Mouse (Mus musculus) myocyte (in vitro differentiated cells): ENCODE measurements around the gene Gm4737. TPM values are rescaled to one million over a fixed set of nuclear protein-coding genes. Genes with fewer than 3 reads are reported as not detected.

Source experiments
- H3K27me3 ChIP-seq: one replicate; pipeline ENCODE4 v1.6.1; 2011; ENCODE audit not compliant: control insufficient read depth, insufficient read depth, insufficient read length
- H3K36me3 ChIP-seq: one replicate; pipeline ENCODE4 v1.6.1; 2011; ENCODE audit not compliant: control insufficient read depth, insufficient read depth
- H3K4me2 ChIP-seq: one replicate; pipeline ENCODE4 v1.6.1; 2011; ENCODE audit warnings: low read depth, control low read depth
- H3K4me3 ChIP-seq: one replicate; pipeline ENCODE4 v1.5.1; 2011; ENCODE audit warnings: mild to moderate bottlenecking, control low read depth, moderate library complexity
- H3K79me2 ChIP-seq: one replicate; pipeline ENCODE4 v1.6.1; 2011; ENCODE audit not compliant: control insufficient read depth, insufficient read depth
- H3ac ChIP-seq: one replicate; pipeline ENCODE4 v1.6.1; 2011; ENCODE audit not compliant: control insufficient read depth, insufficient read length
- CEBPB ChIP-seq: IDR thresholded peaks from 2 replicates; pipeline ENCODE4 v1.6.1; 2011; ENCODE audit warnings: mild to moderate bottlenecking, moderate library complexity; ENCODE audit not compliant: poor library complexity, insufficient read depth, severe bottlenecking
- E2F4 ChIP-seq: IDR thresholded peaks from one replicate; pipeline ENCODE4 v1.6.1; 2011; ENCODE audit warnings: mild to moderate bottlenecking, control low read depth, moderate library complexity; ENCODE audit not compliant: insufficient read depth
- MAX ChIP-seq: IDR thresholded peaks from one replicate; pipeline ENCODE4 v1.6.1; 2011; ENCODE audit warnings: low read depth, mild to moderate bottlenecking, control low read depth
- MYOD1 ChIP-seq, 3 experiments: IDR thresholded peaks; one replicate each; pipeline ENCODE4 v1.6.1; 2011; ENCODE audit warnings: control low read depth in 2 of 3, low read depth in 2 of 3, mild to moderate bottlenecking in 2 of 3, moderate library complexity in 1 of 3; ENCODE audit not compliant: insufficient read length in 2 of 3, control insufficient read depth in 1 of 3
- MYOG ChIP-seq, 3 experiments: IDR thresholded peaks; one replicate each; pipeline ENCODE4 v1.6.1; 2011; ENCODE audit warnings: control low read depth in 2 of 3, low read depth in 2 of 3, mild to moderate bottlenecking in 2 of 3; ENCODE audit not compliant: insufficient read length in 2 of 3, control insufficient read depth in 1 of 3, insufficient read depth in 1 of 3
- POLR2A ChIP-seq: IDR thresholded peaks from one replicate; pipeline ENCODE4 v1.6.1; 2011; ENCODE audit warnings: low read depth, mild to moderate bottlenecking, control low read depth, moderate library complexity; ENCODE audit not compliant: insufficient read length
- POLR2AphosphoS2 ChIP-seq: IDR thresholded peaks from one replicate; pipeline ENCODE4 v1.6.1; 2011; ENCODE audit warnings: low read depth, control low read depth; ENCODE audit not compliant: insufficient read length
- REST ChIP-seq: IDR thresholded peaks from one replicate; pipeline ENCODE4 v1.6.1; 2011; ENCODE audit warnings: mild to moderate bottlenecking, control low read depth, moderate library complexity; ENCODE audit not compliant: insufficient read depth, insufficient read length
- SRF ChIP-seq: IDR thresholded peaks from one replicate; pipeline ENCODE4 v1.6.1; 2011; ENCODE audit warnings: low read depth; ENCODE audit not compliant: control insufficient read depth, insufficient read length
- TCF12 ChIP-seq: IDR thresholded peaks from one replicate; pipeline ENCODE4 v1.6.1; 2011; ENCODE audit warnings: mild to moderate bottlenecking, control low read depth; ENCODE audit not compliant: poor library complexity, insufficient read depth, severe bottlenecking
- TCF3 ChIP-seq: IDR thresholded peaks from one replicate; pipeline ENCODE4 v1.6.1; 2011; ENCODE audit warnings: low read depth, control low read depth; ENCODE audit not compliant: insufficient read length
- USF1 ChIP-seq: IDR thresholded peaks from one replicate; pipeline ENCODE4 v1.6.1; 2011; ENCODE audit warnings: low read depth, mild to moderate bottlenecking, control low read depth, moderate library complexity
- polyA plus RNA-seq: library from polyadenylated mRNA; unstranded; fragments of >200 nt; fragmentation: generic; extraction: Trizol; gene quantifications from one replicate; pipeline ENCODE4 v1.2.1, GENCODE M21; 2012; ENCODE audit warnings: missing spikeins

Gm4737 gene
- polyA plus RNA-seq, 1 experiment: 122 TPM

DNA sequence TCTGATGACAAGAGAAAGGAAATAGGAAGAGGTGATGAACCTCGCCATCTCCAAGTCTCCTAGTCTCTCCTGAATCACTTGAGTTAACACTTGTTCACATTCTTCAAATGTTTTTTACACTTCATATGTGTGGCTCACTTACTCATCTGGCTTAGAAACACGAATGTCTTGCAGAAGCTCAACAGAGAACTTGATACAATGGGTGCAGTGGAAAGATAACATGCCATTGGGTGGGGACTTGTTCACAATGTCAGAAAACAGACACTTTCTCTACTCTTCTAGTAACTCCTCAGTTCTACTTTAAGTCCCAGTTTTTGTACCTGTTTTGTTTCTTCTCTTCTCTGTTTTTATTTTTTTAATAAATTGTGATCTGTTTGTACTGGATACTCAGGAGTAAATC is 40.1 kb downstream of the Gm4737 start:
- Histone ChIP-seq H3K4me2 (no peak overlapping the region), H3K4me3 (no peak overlapping the region), H3K79me2 (no peaks in the 10 kb centered on the region), H3K27me3 (no peaks in the 10 kb centered on the region), H3K36me3 (no peaks in the 10 kb centered on the region), H3ac (no peak overlapping the region)
- TF ChIP-seq TCF12 (no peak), CEBPB (no peak), POLR2AphosphoS2 (no peak), E2F4 (no peak), TCF3 (no peak), MYOG (IDR thresholded peaks at IDR 0.05; ENCODE audit: control insufficient read depth in 1 of 3, insufficient read depth in 1 of 3, insufficient read length in 2 of 3, low read depth in 2 of 3) (no peak)

DNA sequence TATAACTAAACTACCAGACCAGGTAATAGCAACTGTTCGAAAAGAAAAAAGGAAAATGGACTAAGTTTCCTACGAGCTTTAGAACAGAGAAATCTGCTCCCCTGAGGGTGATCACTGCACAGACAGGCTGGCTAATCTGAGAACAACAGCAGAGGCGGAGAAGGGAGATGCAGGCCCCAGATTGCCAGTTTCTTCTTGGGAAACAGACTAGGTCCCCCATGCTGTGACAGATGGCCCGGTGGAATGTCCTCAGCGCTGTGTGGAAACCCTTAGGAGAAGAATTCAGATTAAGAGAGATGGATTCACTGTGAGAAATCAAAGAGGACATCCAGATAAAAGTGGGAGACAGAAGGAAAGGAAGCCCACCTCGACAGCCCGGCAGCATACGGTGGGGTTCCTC is 45.3 kb downstream of the Gm4737 start:
- H3K36me3 ChIP-seq: no peaks in the 10 kb centered on the region
- TF ChIP-seq TCF3 (no peak), MYOG (IDR thresholded peaks at IDR 0.05; ENCODE audit: control insufficient read depth in 1 of 3, insufficient read depth in 1 of 3, insufficient read length in 2 of 3, low read depth in 2 of 3) (no peak), REST (no peak), SRF (no peak), POLR2AphosphoS2 (no peak), TCF12 (no peak), MYOD1 (IDR thresholded peaks at IDR 0.05; ENCODE audit: control insufficient read depth in 1 of 3, insufficient read length in 2 of 3, low read depth in 2 of 3) (no peak), MAX (no peak), USF1 (no peak), POLR2A (no peak), E2F4 (no peak), CEBPB (no peak)
- no peaks in the 10 kb centered on the region for H3K79me2 ChIP-seq
- H3K4me2 ChIP-seq: no peak overlapping the region
- H3ac ChIP-seq: no peak overlapping the region
- no peak overlapping the region for H3K4me3 ChIP-seq
- no peaks in the 10 kb centered on the region for H3K27me3 ChIP-seq

DNA sequence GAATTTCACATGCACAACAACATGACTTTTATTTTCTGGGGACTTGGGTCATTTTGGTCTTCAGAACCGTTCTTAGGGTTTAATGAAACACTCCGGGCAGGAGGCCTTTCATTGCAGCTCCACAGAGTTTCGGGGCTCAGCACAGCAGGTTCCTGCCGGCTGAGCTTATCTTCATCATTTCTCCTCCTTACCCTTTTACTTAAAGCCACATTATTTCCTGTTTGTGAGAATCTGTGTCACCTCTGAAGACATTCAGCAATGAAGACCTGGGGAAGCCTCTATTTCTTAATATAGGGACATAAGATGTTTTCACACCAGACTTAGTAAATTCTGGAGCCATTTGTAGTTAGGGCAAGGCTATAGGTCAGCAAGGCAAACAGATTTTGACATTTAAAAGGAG is 47.4 kb downstream of the Gm4737 start:
- no peak overlapping the region for H3ac ChIP-seq
- H3K4me2 ChIP-seq: no peak overlapping the region
- H3K36me3 ChIP-seq: no peaks in the 10 kb centered on the region
- TF ChIP-seq USF1 (no peak), POLR2AphosphoS2 (no peak), CEBPB (no peak), POLR2A (no peak), REST (no peak), MAX (no peak), SRF (no peak), TCF3 (no peak), E2F4 (no peak), TCF12 (no peak), MYOG (IDR thresholded peaks at IDR 0.05; ENCODE audit: control insufficient read depth in 1 of 3, insufficient read depth in 1 of 3, insufficient read length in 2 of 3, low read depth in 2 of 3) (no peak), MYOD1 (IDR thresholded peaks at IDR 0.05; ENCODE audit: control insufficient read depth in 1 of 3, insufficient read length in 2 of 3, low read depth in 2 of 3) (no peak)
- no peaks in the 10 kb centered on the region for H3K27me3 ChIP-seq
- H3K4me3 ChIP-seq: no peak overlapping the region
- H3K79me2 ChIP-seq: no peaks in the 10 kb centered on the region

DNA sequence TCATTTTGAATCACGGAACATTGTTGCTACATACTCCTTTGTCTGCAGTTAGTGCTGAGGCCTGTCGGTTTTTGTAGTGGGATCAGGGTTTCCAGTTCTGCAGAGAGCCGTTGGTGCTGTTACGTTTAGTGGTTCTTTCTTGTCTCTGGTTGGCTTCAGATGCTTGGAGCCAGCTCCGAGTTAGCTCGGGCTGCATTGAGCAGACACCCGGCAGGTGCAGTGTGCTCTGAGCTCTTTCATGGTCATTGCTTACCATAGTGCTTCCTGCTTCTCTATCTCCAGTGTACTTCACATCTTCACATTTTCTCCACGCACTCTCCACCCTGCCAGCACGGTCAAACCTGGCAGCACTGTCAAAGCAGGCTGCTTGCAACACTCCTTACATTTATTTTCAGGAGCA is 50.4 kb downstream of the Gm4737 start:
- H3K27me3 ChIP-seq: no peaks in the 10 kb centered on the region
- no peak overlapping the region for H3ac ChIP-seq
- H3K36me3 ChIP-seq: no peaks in the 10 kb centered on the region
- no peak overlapping the region for H3K4me3 ChIP-seq
- H3K79me2 ChIP-seq: no peaks in the 10 kb centered on the region
- no peak overlapping the region for H3K4me2 ChIP-seq
- no peak for TF ChIP-seq POLR2AphosphoS2
- TF ChIP-seq REST: no peak
- no peak for TF ChIP-seq MYOD1 (IDR thresholded peaks at IDR 0.05; ENCODE audit: control insufficient read depth in 1 of 3, insufficient read length in 2 of 3, low read depth in 2 of 3)
- TF ChIP-seq USF1: no peak
- no peak for TF ChIP-seq CEBPB
- TF ChIP-seq SRF: no peak
- TF ChIP-seq TCF12: no peak

Other genes with a start within 250 kb of the Gm4737 start
- 25.7 TPM for gene Phldb2, start 201.5 kb downstream of the Gm4737 start, polyA plus RNA-seq
- gene Plcxd2, start 144.9 kb downstream of the Gm4737 start, polyA plus RNA-seq: 0.90 TPM
- not detected for gene Cd96, start 34.8 kb downstream of the Gm4737 start, polyA plus RNA-seq